ENCODE assay signal across 39 mouse cellular contexts in genomic region chr15:102895115-102895514, GRCm38 (mm10). TPM values are rescaled to one million over a fixed set of nuclear protein-coding genes. Genes with fewer than 3 reads are reported as not detected.
"Had no signal": no experiment of that assay in that cellular context is flagged by ENCODE, and none has a peak within 500 bp of the region (broad histone marks: within the 10 kb centered on the region; RNA-seq: fewer than 3 reads in every experiment).

No protein-coding gene starts in this region.

- H3K4me3 ChIP-seq: embryonic facial prominence, embryonic 10.5 days; embryonic facial prominence, embryonic 12.5 days; embryonic facial prominence, embryonic 13.5 days; embryonic facial prominence, embryonic 15.5 days; erythroblast, embryonic 14.5 days; forebrain, embryonic 10.5 days; forebrain, embryonic 12.5 days; forebrain, embryonic 13.5 days; forebrain, embryonic 15.5 days; gastrocnemius, adult 2 months; heart, adult 2 months had no signal

- H3K4me1 ChIP-seq: embryonic facial prominence, embryonic 10.5 days; embryonic facial prominence, embryonic 12.5 days; embryonic facial prominence, embryonic 13.5 days; embryonic facial prominence, embryonic 15.5 days; forebrain, embryonic 10.5 days; forebrain, embryonic 12.5 days; forebrain, embryonic 13.5 days; forebrain, embryonic 15.5 days had no signal

- H3K9ac ChIP-seq: embryonic facial prominence, embryonic 12.5 days; embryonic facial prominence, embryonic 13.5 days; embryonic facial prominence, embryonic 15.5 days; forebrain, embryonic 12.5 days; forebrain, embryonic 13.5 days; forebrain, embryonic 15.5 days; forebrain, postnatal 0 days had no signal

- H3K9me3 ChIP-seq: embryonic facial prominence, embryonic 10.5 days; embryonic facial prominence, embryonic 12.5 days; embryonic facial prominence, embryonic 13.5 days; embryonic facial prominence, embryonic 15.5 days; forebrain, embryonic 10.5 days; forebrain, embryonic 12.5 days; forebrain, embryonic 13.5 days; forebrain, embryonic 15.5 days had no signal

- DNase-seq: cerebellum, adult 9-10 months; cerebellum, adult 9-11 months; cerebellum, postnatal 10 days; cerebellum, postnatal 14 days; cerebellum, postnatal 25 days; cerebellum, postnatal 36 days; embryo, embryonic 11 days; forebrain, postnatal 0 days; gastrocnemius, adult 2 months; gastrocnemius, postnatal 10 days; gastrocnemius, postnatal 14 days; gastrocnemius, postnatal 36 days; heart, adult 11 months; heart, adult 18-20 months; heart, adult 2 months had no signal

- H3K36me3 ChIP-seq: embryonic facial prominence, embryonic 10.5 days; embryonic facial prominence, embryonic 12.5 days; embryonic facial prominence, embryonic 13.5 days; embryonic facial prominence, embryonic 15.5 days; forebrain, embryonic 10.5 days; forebrain, embryonic 12.5 days; forebrain, embryonic 15.5 days had no signal

- H3K27ac ChIP-seq: embryonic facial prominence, embryonic 10.5 days; embryonic facial prominence, embryonic 12.5 days; embryonic facial prominence, embryonic 13.5 days; embryonic facial prominence, embryonic 15.5 days; forebrain, embryonic 10.5 days; forebrain, embryonic 12.5 days; forebrain, embryonic 13.5 days; forebrain, embryonic 15.5 days; gastrocnemius, adult 2 months; heart, adult 2 months had no signal

RNA-seq across cellular contexts. Expression of gene Hoxc13, which starts 25.8 kb away (rescaled TPM):
- total RNA-seq: common myeloid progenitor, adult 5-6 weeks; forebrain, postnatal 0 days; gastrocnemius, adult 18-20 months; gastrocnemius, adult 2 months; gastrocnemius, adult 8-10 months; gastrocnemius, postnatal 10 days; gastrocnemius, postnatal 14 days; gastrocnemius, postnatal 25 days; gastrocnemius, postnatal 36 days; gastrocnemius, postnatal 4 days; granulocyte monocyte progenitor cell, adult 5-6 weeks; heart, adult 18-20 months; heart, adult 2 months; heart, adult 8-10 months had no signal
- polyA plus RNA-seq: cortical plate, adult 2 months; embryonic facial prominence, embryonic 10.5 days; erythroblast, embryonic 14.5 days; forebrain, embryonic 10.5 days; forebrain, embryonic 11.5 days; forebrain, embryonic 12.5 days; forebrain, embryonic 13.5 days; forebrain, embryonic 14.5 days; forebrain, embryonic 15.5 days; forebrain, embryonic 16.5 days; forebrain, postnatal 0 days; frontal cortex, adult 2 months; gonadal fat pad, adult 2 months; heart, adult 2 months had no signal

RNA-seq across cellular contexts. Expression of gene Hoxc12, which starts 41.4 kb away (rescaled TPM):
- total RNA-seq: common myeloid progenitor, adult 5-6 weeks; forebrain, postnatal 0 days; gastrocnemius, adult 18-20 months; gastrocnemius, adult 2 months; gastrocnemius, adult 8-10 months; gastrocnemius, postnatal 10 days; gastrocnemius, postnatal 25 days; gastrocnemius, postnatal 36 days; gastrocnemius, postnatal 4 days; granulocyte monocyte progenitor cell, adult 5-6 weeks; heart, adult 18-20 months; heart, adult 2 months; heart, adult 8-10 months had no signal
- polyA plus RNA-seq: cortical plate, adult 2 months; embryonic facial prominence, embryonic 10.5 days; embryonic facial prominence, embryonic 11.5 days; embryonic facial prominence, embryonic 12.5 days; embryonic facial prominence, embryonic 13.5 days; embryonic facial prominence, embryonic 14.5 days; erythroblast, embryonic 14.5 days; forebrain, embryonic 10.5 days; forebrain, embryonic 11.5 days; forebrain, embryonic 12.5 days; forebrain, embryonic 13.5 days; forebrain, embryonic 14.5 days; forebrain, embryonic 15.5 days; forebrain, embryonic 16.5 days; forebrain, postnatal 0 days; frontal cortex, adult 2 months; gonadal fat pad, adult 2 months; heart, adult 2 months had no signal

RNA-seq across cellular contexts. Expression of gene Hoxc11, which starts 59.1 kb away (rescaled TPM):
- total RNA-seq: common myeloid progenitor, adult 5-6 weeks; forebrain, postnatal 0 days; granulocyte monocyte progenitor cell, adult 5-6 weeks; heart, adult 18-20 months; heart, adult 2 months; heart, adult 8-10 months had no signal
- polyA plus RNA-seq: cortical plate, adult 2 months; embryonic facial prominence, embryonic 10.5 days; embryonic facial prominence, embryonic 11.5 days; embryonic facial prominence, embryonic 12.5 days; embryonic facial prominence, embryonic 13.5 days; embryonic facial prominence, embryonic 14.5 days; embryonic facial prominence, embryonic 15.5 days; erythroblast, embryonic 14.5 days; forebrain, embryonic 10.5 days; forebrain, embryonic 11.5 days; forebrain, embryonic 12.5 days; forebrain, embryonic 13.5 days; forebrain, embryonic 14.5 days; forebrain, embryonic 15.5 days; forebrain, embryonic 16.5 days; forebrain, postnatal 0 days; frontal cortex, adult 2 months; heart, adult 2 months had no signal
